Mouse (Mus musculus): ENCODE measurements around the gene Frs2.
"Not testable (repeated sequence)": the region's sequence is repeated elsewhere in the genome, so short reads cannot be mapped to it uniquely, and the experiment has no call there.

GRCm38 (mm10) chr10:117131506-117131905 lies 16.8 kb downstream of the Frs2 start:
- TF ChIP-seq POLR2A, CTCF (IDR thresholded peaks at IDR 0.05; ENCODE audit: insufficient read depth, low read depth, low read length): not testable (repeated sequence)
